Mouse (Mus musculus): ENCODE data around the gene Ccdc69. TPM values are rescaled to one million over a fixed set of nuclear protein-coding genes. Genes with fewer than 3 reads are reported as not detected.
"Not testable (repeated sequence)": the region's sequence is repeated elsewhere in the genome, so short reads cannot be mapped to it uniquely, and the experiment has no call there.

Gene Ccdc69
- total and polyA plus RNA-seq, 2 experiments, result 0.43 to 0.55 TPM

GRCm38 (mm10) chr11:55099019-55099771 is 21.3 kb upstream of the Ccdc69 start:
- 66% methylated on average over 8 of the region's 8 CpGs for WGBS
- no peak for DNase-seq (ENCODE audit: extremely low read depth, low read depth, low spot score)
- H3K27me3 ChIP-seq (ENCODE audit: control insufficient read depth, insufficient read depth, low read length), result no peaks in the 10 kb centered on the region
- H3K27ac ChIP-seq (replicated peaks; ENCODE audit: insufficient read depth, low read depth, low read length), result peak overlapping the region; percentile 31; the same call in 1 of the 2 replicates
- H3K4me3 ChIP-seq (ENCODE audit: insufficient read depth, low read depth, low read length), result peak overlapping the region; percentile 34; the same call in 1 of the 2 replicates
- peaks cover 5% of the 10 kb centered on the region; the same call in 1 of the 2 replicates for H3K79me2 ChIP-seq (ENCODE audit: control insufficient read depth, insufficient read depth, low read length)
- TF ChIP-seq POLR2A (IDR thresholded peaks at IDR 0.05; ENCODE audit: extremely low read depth, insufficient read depth, low read length) (no peak), CTCF (IDR thresholded peaks at IDR 0.05; ENCODE audit: low read depth, low read length) (no peak)
- peak overlapping the region; percentile 40; the same call in 1 of the 2 replicates for H3K9ac ChIP-seq (ENCODE audit: low read depth, low read length)
- H3K4me1 ChIP-seq (ENCODE audit: control insufficient read depth, insufficient read depth, low read length), result peaks cover 22% of the 10 kb centered on the region
- H3K36me3 ChIP-seq (ENCODE audit: control insufficient read depth, insufficient read depth, low read length), result no peaks in the 10 kb centered on the region

- peaks cover 5% of the 10 kb centered on the region; the same call in 1 of the 2 replicates for H3K79me2 ChIP-seq (ENCODE audit: control insufficient read depth, insufficient read depth, low read length)
- H3K36me3 ChIP-seq (ENCODE audit: control insufficient read depth, insufficient read depth, low read length), result no peaks in the 10 kb centered on the region
- peak overlapping the region; percentile 89 for H3K9ac ChIP-seq (ENCODE audit: low read depth, low read length)
- 11% methylated on average over 24 of the region's 24 CpGs for WGBS
- no peak for DNase-seq (ENCODE audit: extremely low read depth, low read depth, low spot score)
- no peaks in the 10 kb centered on the region for H3K27me3 ChIP-seq (ENCODE audit: control insufficient read depth, insufficient read depth, low read length)
- peak overlapping the region; percentile 45 for H3K27ac ChIP-seq (replicated peaks; ENCODE audit: insufficient read depth, low read depth, low read length)
- H3K4me1 ChIP-seq (ENCODE audit: control insufficient read depth, insufficient read depth, low read length), result peaks cover 20% of the 10 kb centered on the region
- peak overlapping the region; percentile 87 for H3K4me3 ChIP-seq (ENCODE audit: insufficient read depth, low read depth, low read length)
- TF ChIP-seq CTCF (IDR thresholded peaks at IDR 0.05; ENCODE audit: low read depth, low read length) (no peak), POLR2A (IDR thresholded peaks at IDR 0.05; ENCODE audit: extremely low read depth, insufficient read depth, low read length) (no peak)
These were observed 20.4 kb upstream of the Ccdc69 start for GRCm38 (mm10) chr11:55098189-55098915.

GRCm38 (mm10) chr11:55097463-55098188 is 19.7 kb upstream of the Ccdc69 start, which contains the start of gene Gm2a:
Gene Gm2a, plus strand, starts transcription at chr11:55098115.
- H3K4me3 ChIP-seq (ENCODE audit: insufficient read depth, low read depth, low read length), result peak within 1 kb of the TSS; percentile 87
- H3K79me2 ChIP-seq (ENCODE audit: control insufficient read depth, insufficient read depth, low read length), result peaks cover 5% of the 10 kb centered on the region; the same call in 1 of the 2 replicates
- no peaks in the 10 kb centered on the region for H3K27me3 ChIP-seq (ENCODE audit: control insufficient read depth, insufficient read depth, low read length)
- under 1% methylated on average over 45 of the region's 45 CpGs for WGBS
- peak; percentile 97 for DNase-seq (ENCODE audit: extremely low read depth, low read depth, low spot score)
- H3K36me3 ChIP-seq (ENCODE audit: control insufficient read depth, insufficient read depth, low read length), result no peaks in the 10 kb centered on the region
- peak within 1 kb of the TSS; percentile 89 for H3K9ac ChIP-seq (ENCODE audit: low read depth, low read length)
- H3K4me1 ChIP-seq (ENCODE audit: control insufficient read depth, insufficient read depth, low read length), result peaks cover 16% of the 10 kb centered on the region
- H3K27ac ChIP-seq (replicated peaks; ENCODE audit: insufficient read depth, low read depth, low read length), result peak within 1 kb of the TSS; percentile 83
- TF ChIP-seq CTCF (IDR thresholded peaks at IDR 0.05; ENCODE audit: low read depth, low read length) (no peak), POLR2A (IDR thresholded peaks at IDR 0.05; ENCODE audit: extremely low read depth, insufficient read depth, low read length) (peak; percentile 96)

GRCm38 (mm10) chr11:55096731-55097462 is 19.0 kb upstream of the Ccdc69 start:
- H3K79me2 ChIP-seq (ENCODE audit: control insufficient read depth, insufficient read depth, low read length), result peaks cover 5% of the 10 kb centered on the region; the same call in 1 of the 2 replicates
- H3K9ac ChIP-seq (ENCODE audit: low read depth, low read length), result 0 out of 2 replicates have a peak overlapping the region, but pooled peaks have one; percentile 25
- H3K4me1 ChIP-seq (ENCODE audit: control insufficient read depth, insufficient read depth, low read length), result peaks cover 16% of the 10 kb centered on the region
- H3K36me3 ChIP-seq (ENCODE audit: control insufficient read depth, insufficient read depth, low read length), result no peaks in the 10 kb centered on the region
- no peak overlapping the region; the same call in 1 of the 2 replicates for H3K4me3 ChIP-seq (ENCODE audit: insufficient read depth, low read depth, low read length)
- H3K27ac ChIP-seq (replicated peaks; ENCODE audit: insufficient read depth, low read depth, low read length), result peak overlapping the region; percentile 83
- DNase-seq (ENCODE audit: extremely low read depth, low read depth, low spot score), result no peak
- no peaks in the 10 kb centered on the region for H3K27me3 ChIP-seq (ENCODE audit: control insufficient read depth, insufficient read depth, low read length)
- WGBS, result 11% methylated on average over 11 of the region's 11 CpGs
- no peak for TF ChIP-seq CTCF (IDR thresholded peaks at IDR 0.05; ENCODE audit: low read depth, low read length)
- TF ChIP-seq POLR2A (IDR thresholded peaks at IDR 0.05; ENCODE audit: extremely low read depth, insufficient read depth, low read length), result no peak

- H3K79me2 ChIP-seq (ENCODE audit: control insufficient read depth, insufficient read depth, low read length); H3K9ac ChIP-seq (ENCODE audit: low read depth, low read length); H3K4me3 ChIP-seq (ENCODE audit: insufficient read depth, low read depth, low read length); H3K36me3 ChIP-seq (ENCODE audit: control insufficient read depth, insufficient read depth, low read length); H3K27me3 ChIP-seq (ENCODE audit: control insufficient read depth, insufficient read depth, low read length): not testable (repeated sequence)
- H3K4me1 ChIP-seq (ENCODE audit: control insufficient read depth, insufficient read depth, low read length), result peaks cover 14% of the 10 kb centered on the region
- WGBS, result 53% methylated on average over 4 of the region's 4 CpGs
- peak overlapping the region; percentile 83 for H3K27ac ChIP-seq (replicated peaks; ENCODE audit: insufficient read depth, low read depth, low read length)
- DNase-seq (ENCODE audit: extremely low read depth, low read depth, low spot score), result peak; percentile 85
These were observed 18.4 kb upstream of the Ccdc69 start for GRCm38 (mm10) chr11:55096296-55096695.
